In genomic region chr5:103320341-103320740, GRCm38 (mm10) we compare ENCODE assay signal across 25 mouse cellular contexts.
A peak's percentile ranks its signal among the peaks of the same experiment; 100 is the strongest.
DNase-seq lines count a peak whose midpoint lies in the region; ATAC-seq and TF ChIP-seq lines count a peak whose summit lies in the region.
"Had no signal": no experiment of that assay in that cellular context is flagged by ENCODE, and none has a peak within 500 bp of the region (broad histone marks: within the 10 kb centered on the region; RNA-seq: fewer than 3 reads in every experiment).

No protein-coding gene starts in this region.

- no peak overlapping the region for H3K9ac ChIP-seq in forebrain, embryonic 15.5 days (replicated peaks)
- H3K9ac ChIP-seq in forebrain, embryonic 12.5 days: no peak overlapping the region
- no peak overlapping the region for H3K9ac ChIP-seq in hindbrain, postnatal 0 days (replicated peaks; ENCODE audit: low read length)
- no peak overlapping the region for H3K9ac ChIP-seq in hindbrain, embryonic 11.5 days (ENCODE audit: low read depth, low read length)
- no peak overlapping the region for H3K9ac ChIP-seq in midbrain, postnatal 0 days (replicated peaks; ENCODE audit: low read length, poor library complexity, severe bottlenecking)
- H3K9ac ChIP-seq: embryonic facial prominence, embryonic 12.5 days had no signal

- no peak for ATAC-seq in forebrain, embryonic 15.5 days (replicated peaks)
- no peak for ATAC-seq in forebrain, embryonic 12.5 days (ENCODE audit: low FRiP score)
- ATAC-seq in hindbrain, postnatal 0 days: no peak
- no peak for ATAC-seq in hindbrain, embryonic 11.5 days (ENCODE audit: low FRiP score)
- no peak for ATAC-seq in midbrain, postnatal 0 days (ENCODE audit: low FRiP score)
- ATAC-seq: activated CD4-positive, CD25-positive, alpha-beta regulatory T cell, adult 4 months; CD4-positive, CD25-positive, alpha-beta regulatory T cell, adult 4 months; forebrain, embryonic 14.5 days; Patski had no signal

- no peaks in the 10 kb centered on the region for H3K9me3 ChIP-seq in forebrain, embryonic 15.5 days
- no peaks in the 10 kb centered on the region for H3K9me3 ChIP-seq in forebrain, embryonic 12.5 days
- no peaks in the 10 kb centered on the region for H3K9me3 ChIP-seq in heart, embryonic 10.5 days
- H3K9me3 ChIP-seq in hindbrain, postnatal 0 days (ENCODE audit: low read length): no peaks in the 10 kb centered on the region
- H3K9me3 ChIP-seq in hindbrain, embryonic 11.5 days (ENCODE audit: control insufficient read depth, low read length): no peaks in the 10 kb centered on the region
- no peaks in the 10 kb centered on the region for H3K9me3 ChIP-seq in midbrain, postnatal 0 days (ENCODE audit: low read length)
- no peaks in the 10 kb centered on the region for H3K9me3 ChIP-seq in midbrain, embryonic 10.5 days (replicated peaks)
- H3K9me3 ChIP-seq: embryonic facial prominence, embryonic 10.5 days; embryonic facial prominence, embryonic 12.5 days had no signal

- 0 out of 2 replicates have a peak overlapping the region, but pooled peaks have one; percentile 11 for H3K27ac ChIP-seq in forebrain, embryonic 15.5 days (replicated peaks)
- H3K27ac ChIP-seq in forebrain, embryonic 12.5 days: no peak overlapping the region
- no peak overlapping the region for H3K27ac ChIP-seq in heart, embryonic 10.5 days
- no peak overlapping the region for H3K27ac ChIP-seq in hindbrain, postnatal 0 days
- H3K27ac ChIP-seq in hindbrain, embryonic 11.5 days (ENCODE audit: low read depth, low read length): no peak overlapping the region
- H3K27ac ChIP-seq in midbrain, postnatal 0 days (ENCODE audit: low read depth, low read length): no peak overlapping the region
- H3K27ac ChIP-seq in midbrain, embryonic 10.5 days (replicated peaks): no peak overlapping the region
- H3K27ac ChIP-seq: embryonic facial prominence, embryonic 10.5 days; embryonic facial prominence, embryonic 12.5 days had no signal

- DNase-seq in heart, embryonic 10.5 days (ENCODE audit: low spot score): peak; percentile 33
- no peak for DNase-seq in heart, adult 9 months (ENCODE audit: low spot score in 2 of 2)
- DNase-seq in hindbrain, postnatal 0 days (ENCODE audit: low spot score): no peak
- DNase-seq in hindbrain, embryonic 11.5 days (ENCODE audit: low spot score): no peak
- no peak for DNase-seq in midbrain, postnatal 0 days (ENCODE audit: low spot score)
- no peak for DNase-seq in midbrain, embryonic 10.5 days (ENCODE audit: low spot score)
- DNase-seq: adrenal gland, adult 8-10 months; adrenal gland, postnatal 14 days; adrenal gland, postnatal 36 days; B cell, adult 2 months; cerebellum, adult 11-12 months; cerebellum, adult 2 months; cerebellum, adult 9-10 months; cerebellum, postnatal 10 days; cerebellum, postnatal 25 days had no signal

- TF ChIP-seq CTCF in hindbrain, postnatal 0 days (IDR thresholded peaks at IDR 0.05; ENCODE audit: low read depth): peak; percentile 14; the same call in 1 of the 2 replicates
- TF ChIP-seq CTCF in midbrain, postnatal 0 days (IDR thresholded peaks at IDR 0.05): 0 out of 2 replicates have a peak, but pooled peaks have one; percentile 6

- H3K36me3 ChIP-seq in forebrain, embryonic 15.5 days: no peaks in the 10 kb centered on the region
- H3K36me3 ChIP-seq in forebrain, embryonic 12.5 days (replicated peaks): no peaks in the 10 kb centered on the region
- H3K36me3 ChIP-seq in heart, embryonic 10.5 days: no peaks in the 10 kb centered on the region
- no peaks in the 10 kb centered on the region for H3K36me3 ChIP-seq in hindbrain, postnatal 0 days (ENCODE audit: insufficient read depth, low read length)
- no peaks in the 10 kb centered on the region for H3K36me3 ChIP-seq in hindbrain, embryonic 11.5 days (ENCODE audit: control insufficient read depth, insufficient read depth, low read length)
- H3K36me3 ChIP-seq in midbrain, postnatal 0 days (ENCODE audit: insufficient read depth, low read length): no peaks in the 10 kb centered on the region
- H3K36me3 ChIP-seq in midbrain, embryonic 10.5 days: no peaks in the 10 kb centered on the region
- H3K36me3 ChIP-seq: embryonic facial prominence, embryonic 10.5 days; embryonic facial prominence, embryonic 12.5 days; G1E had no signal

- no peak overlapping the region for H3K4me2 ChIP-seq in forebrain, embryonic 15.5 days (replicated peaks)
- no peak overlapping the region for H3K4me2 ChIP-seq in forebrain, embryonic 12.5 days
- H3K4me2 ChIP-seq in hindbrain, postnatal 0 days (ENCODE audit: low read depth, low read length): no peak overlapping the region
- H3K4me2 ChIP-seq in hindbrain, embryonic 11.5 days (replicated peaks; ENCODE audit: low read depth, low read length): no peak overlapping the region
- H3K4me2 ChIP-seq in midbrain, postnatal 0 days (ENCODE audit: low read depth, low read length, poor library complexity, severe bottlenecking): no peak overlapping the region
- H3K4me2 ChIP-seq: embryonic facial prominence, embryonic 12.5 days had no signal

- H3K27me3 ChIP-seq in forebrain, embryonic 15.5 days: no peaks in the 10 kb centered on the region
- peaks cover 4% of the 10 kb centered on the region; the same call in 1 of the 2 replicates for H3K27me3 ChIP-seq in forebrain, embryonic 12.5 days
- H3K27me3 ChIP-seq in heart, embryonic 10.5 days (ENCODE audit: insufficient read depth, poor library complexity, severe bottlenecking): no peaks in the 10 kb centered on the region
- H3K27me3 ChIP-seq in hindbrain, postnatal 0 days (ENCODE audit: insufficient read depth, low read length): no peaks in the 10 kb centered on the region
- H3K27me3 ChIP-seq in hindbrain, embryonic 11.5 days (ENCODE audit: control insufficient read depth, insufficient read depth, low read length): no peaks in the 10 kb centered on the region
- no peaks in the 10 kb centered on the region for H3K27me3 ChIP-seq in midbrain, postnatal 0 days (ENCODE audit: insufficient read depth, low read length)
- H3K27me3 ChIP-seq in midbrain, embryonic 10.5 days (ENCODE audit: low read depth, poor library complexity, severe bottlenecking): no peaks in the 10 kb centered on the region
- H3K27me3 ChIP-seq: CH12.LX; embryonic facial prominence, embryonic 12.5 days; Patski had no signal

- WGBS in forebrain, embryonic 15.5 days: 75% methylated on average over 5 of the region's 5 CpGs
- 82% methylated on average over 5 of the region's 5 CpGs for WGBS in forebrain, embryonic 12.5 days
- WGBS in heart, embryonic 10.5 days: 84% methylated on average over 5 of the region's 5 CpGs
- 55% methylated on average over 5 of the region's 5 CpGs for WGBS in hindbrain, postnatal 0 days
- WGBS in hindbrain, embryonic 11.5 days: 84% methylated on average over 5 of the region's 5 CpGs
- 62% methylated on average over 5 of the region's 5 CpGs for WGBS in midbrain, postnatal 0 days
- 87% methylated on average over 5 of the region's 5 CpGs for WGBS in midbrain, embryonic 10.5 days

- H3K4me1 ChIP-seq in forebrain, embryonic 15.5 days: no peaks in the 10 kb centered on the region
- peaks cover 2% of the 10 kb centered on the region; the same call in 1 of the 2 replicates for H3K4me1 ChIP-seq in forebrain, embryonic 12.5 days
- no peaks in the 10 kb centered on the region for H3K4me1 ChIP-seq in heart, embryonic 10.5 days
- H3K4me1 ChIP-seq in hindbrain, postnatal 0 days (ENCODE audit: insufficient read depth, low read length): no peaks in the 10 kb centered on the region
- H3K4me1 ChIP-seq in hindbrain, embryonic 11.5 days (replicated peaks; ENCODE audit: control insufficient read depth, insufficient read depth, low read length): no peaks in the 10 kb centered on the region
- H3K4me1 ChIP-seq in midbrain, postnatal 0 days (ENCODE audit: insufficient read depth, low read length): no peaks in the 10 kb centered on the region
- 0 out of 2 replicates have a peak, but pooled peaks cover 4% of the 10 kb centered on the region for H3K4me1 ChIP-seq in midbrain, embryonic 10.5 days
- H3K4me1 ChIP-seq: embryonic facial prominence, embryonic 12.5 days had no signal

- no peak overlapping the region for H3K4me3 ChIP-seq in forebrain, embryonic 15.5 days
- no peak overlapping the region for H3K4me3 ChIP-seq in forebrain, embryonic 12.5 days (replicated peaks)
- H3K4me3 ChIP-seq in heart, embryonic 10.5 days: no peak overlapping the region
- no peak overlapping the region for H3K4me3 ChIP-seq in hindbrain, postnatal 0 days (ENCODE audit: low read length)
- no peak overlapping the region for H3K4me3 ChIP-seq in hindbrain, embryonic 11.5 days (ENCODE audit: low read depth, low read length)
- H3K4me3 ChIP-seq in midbrain, postnatal 0 days (ENCODE audit: low read depth, low read length): no peak overlapping the region
- no peak overlapping the region for H3K4me3 ChIP-seq in midbrain, embryonic 10.5 days
- H3K4me3 ChIP-seq: embryonic facial prominence, embryonic 10.5 days; embryonic facial prominence, embryonic 12.5 days had no signal
